Mouse (Mus musculus) lung, embryonic 16.5 days (tissue): ENCODE data around the gene Pgam2. TPM values are rescaled to one million over a fixed set of nuclear protein-coding genes. Genes with fewer than 3 reads are reported as not detected.
"Not testable (repeated sequence)": the region's sequence is repeated elsewhere in the genome, so short reads cannot be mapped to it uniquely, and the experiment has no call there.

Source experiments
- ATAC-seq: fragments of 200-750 bp; cut with Nextera tagmentation; 2 replicates; pipeline ENCODE4 v1.8.0; 2017; ENCODE audit warnings: low read depth, mild to moderate bottlenecking, moderate library complexity
- H3K27ac ChIP-seq: fragments of 300-500 bp; sonication (generic); 2 replicates; pipeline ENCODE4 v1.5.1; 2014; ENCODE audit warnings: mild to moderate bottlenecking, control low read depth, low read length
- H3K27me3 ChIP-seq: fragments of 300-500 bp; sonication (generic); 2 replicates; pipeline ENCODE4 v1.6.1; 2014; ENCODE audit warnings: low read depth, low read length, mixed read lengths; ENCODE audit not compliant: control insufficient read depth, insufficient read depth
- H3K36me3 ChIP-seq: fragments of 300-500 bp; sonication (generic); 2 replicates; pipeline ENCODE4 v1.6.1; 2014; ENCODE audit warnings: low read length; ENCODE audit not compliant: control insufficient read depth, insufficient read depth
- H3K4me1 ChIP-seq: fragments of 300-500 bp; sonication (generic); replicated peaks from 2 replicates; pipeline ENCODE4 v1.6.1; 2014; ENCODE audit warnings: low read length, mixed read lengths; ENCODE audit not compliant: control insufficient read depth, insufficient read depth
- H3K4me2 ChIP-seq: fragments of 300-500 bp; sonication (generic); 2 replicates; pipeline ENCODE4 v1.6.1; 2014; ENCODE audit warnings: low read depth, low read length, control low read depth
- H3K4me3 ChIP-seq: fragments of 300-500 bp; sonication (generic); 2 replicates; pipeline ENCODE4 v1.5.1; 2014; ENCODE audit warnings: mild to moderate bottlenecking, low read length, control low read depth
- H3K9ac ChIP-seq: fragments of 300-500 bp; sonication (generic); 2 replicates; pipeline ENCODE4 v1.6.1; 2014; ENCODE audit warnings: low read length, control low read depth
- H3K9me3 ChIP-seq: fragments of 300-500 bp; sonication (generic); 2 replicates; pipeline ENCODE4 v1.6.1; 2016; ENCODE audit warnings: low read length; ENCODE audit not compliant: control insufficient read depth
- WGBS: fragments of 180-500 bp; shearing (Covaris S2); extraction: QIAGEN DNeasy Blood & Tissue Kit; methylation state at CpG from one replicate; pipeline ENCODE4 v1.1.7; 2014; 5-methylcytosine and 5-hydroxymethylcytosine counted together
- polyA plus RNA-seq: library from polyadenylated mRNA; unstranded; fragments of >200 nt; fragmentation: Nextera tagmentation; extraction: Ambion mirVana; gene quantifications from 2 replicates; pipeline ENCODE4 v1.2.1, GENCODE M21; 2015

Gene Pgam2
- polyA plus RNA-seq, 1 experiment from 2014 or later: 46.8 TPM

DNA sequence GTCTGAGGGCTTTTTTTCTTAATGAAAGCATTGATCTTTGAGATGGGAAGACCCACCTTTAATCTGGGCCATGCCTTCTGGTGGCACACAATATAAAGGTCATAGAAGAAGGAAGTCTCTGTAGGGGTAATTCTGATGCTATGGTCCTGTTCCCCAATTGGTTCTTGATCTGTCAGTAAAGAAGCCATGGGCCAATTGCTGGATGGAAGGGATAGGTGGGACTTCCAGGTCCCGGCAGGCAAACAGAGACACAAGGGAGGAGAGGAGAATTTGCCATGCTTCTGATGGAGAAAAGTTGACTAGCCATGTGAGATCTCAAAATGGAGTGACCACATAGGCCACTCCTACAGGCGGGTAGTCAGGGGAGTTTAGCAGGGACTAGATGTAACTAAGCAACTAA lies 15.7 kb upstream of the Pgam2 start:
- no peaks in the 10 kb centered on the region for H3K9me3 ChIP-seq
- H3K27ac ChIP-seq: no peak overlapping the region
- H3K4me2 ChIP-seq: no peak overlapping the region
- H3K4me1 ChIP-seq: no peaks in the 10 kb centered on the region
- no peaks in the 10 kb centered on the region for H3K27me3 ChIP-seq
- H3K9ac ChIP-seq: no peak overlapping the region
- 63% methylated on average over 2 of the region's 2 CpGs for WGBS
- ATAC-seq: no peak
- no peaks in the 10 kb centered on the region for H3K36me3 ChIP-seq
- no peak overlapping the region for H3K4me3 ChIP-seq

DNA sequence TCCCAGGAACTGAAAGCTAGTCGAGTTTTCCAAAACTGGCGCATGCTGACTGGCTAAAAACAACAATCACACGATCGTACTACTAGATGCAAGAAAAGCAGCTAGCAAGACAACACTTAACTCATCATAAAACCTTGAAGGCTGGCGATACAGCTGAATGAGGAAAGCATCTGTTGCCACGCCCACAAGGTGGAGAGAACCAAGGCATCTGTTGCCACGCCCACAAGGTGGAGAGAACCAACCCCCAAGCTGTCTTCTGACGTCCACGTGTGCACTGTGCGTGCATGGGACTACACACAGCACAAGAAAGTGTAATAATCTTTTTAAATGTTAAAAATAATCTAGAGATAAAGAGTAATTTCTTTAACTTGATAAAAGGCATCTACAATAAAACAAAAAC lies 9.8 kb upstream of the Pgam2 start:
- no peaks in the 10 kb centered on the region for H3K36me3 ChIP-seq
- H3K27ac ChIP-seq: no peak overlapping the region
- 72% methylated on average over 10 of the region's 10 CpGs for WGBS
- no peak overlapping the region for H3K9ac ChIP-seq
- H3K4me3 ChIP-seq: no peak overlapping the region
- H3K4me2 ChIP-seq: no peak overlapping the region
- no peak for ATAC-seq
- no peaks in the 10 kb centered on the region for H3K4me1 ChIP-seq
- H3K27me3 ChIP-seq: no peaks in the 10 kb centered on the region
- no peaks in the 10 kb centered on the region for H3K9me3 ChIP-seq

DNA sequence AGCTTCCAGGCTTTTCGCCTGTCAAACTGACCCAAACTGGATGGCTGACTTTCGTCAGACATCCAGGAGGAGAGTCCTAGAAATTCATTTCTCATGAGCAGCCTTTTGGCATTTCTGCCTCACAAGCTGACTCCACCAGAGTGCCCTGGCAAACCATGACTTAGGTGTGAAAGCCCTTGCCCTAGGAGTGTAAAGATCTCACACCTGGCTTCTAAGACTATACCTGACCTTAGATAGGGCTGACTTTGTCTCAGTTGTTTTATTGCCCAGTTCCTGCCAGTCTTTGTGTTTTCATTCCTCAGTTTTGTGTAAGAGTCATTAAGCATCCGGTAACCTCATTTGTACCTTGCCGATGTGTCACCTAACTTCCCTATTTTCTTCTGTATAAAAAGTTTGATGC lies 6.0 kb upstream of the Pgam2 start:
- H3K27me3 ChIP-seq, H3K9ac ChIP-seq, H3K9me3 ChIP-seq, H3K4me2 ChIP-seq, H3K4me3 ChIP-seq, H3K4me1 ChIP-seq, H3K36me3 ChIP-seq, H3K27ac ChIP-seq, ATAC-seq: not testable (repeated sequence)
- 88% methylated on average over 4 of the region's 4 CpGs for WGBS

DNA sequence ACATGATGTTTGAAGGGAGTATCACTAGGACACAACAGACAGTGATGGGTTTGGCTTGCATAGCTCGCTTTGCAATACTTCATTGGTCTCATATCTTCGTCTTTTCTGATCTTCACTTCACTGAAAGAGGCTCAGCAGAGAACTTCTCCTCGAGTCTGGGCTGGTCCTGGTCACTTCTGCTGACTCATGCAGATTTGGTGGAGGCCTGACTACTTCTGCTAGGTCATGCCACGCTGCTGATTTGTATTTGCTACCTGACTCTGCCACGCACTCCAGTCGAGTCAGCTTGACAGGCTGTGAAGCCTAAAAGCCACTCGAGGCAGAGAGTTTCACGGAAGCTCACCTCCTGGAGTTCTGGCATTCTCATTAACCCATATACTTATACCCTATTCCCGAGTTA lies 4.4 kb upstream of the Pgam2 start:
- peaks cover 8% of the 10 kb centered on the region for H3K4me1 ChIP-seq
- H3K27ac ChIP-seq: no peak overlapping the region

DNA sequence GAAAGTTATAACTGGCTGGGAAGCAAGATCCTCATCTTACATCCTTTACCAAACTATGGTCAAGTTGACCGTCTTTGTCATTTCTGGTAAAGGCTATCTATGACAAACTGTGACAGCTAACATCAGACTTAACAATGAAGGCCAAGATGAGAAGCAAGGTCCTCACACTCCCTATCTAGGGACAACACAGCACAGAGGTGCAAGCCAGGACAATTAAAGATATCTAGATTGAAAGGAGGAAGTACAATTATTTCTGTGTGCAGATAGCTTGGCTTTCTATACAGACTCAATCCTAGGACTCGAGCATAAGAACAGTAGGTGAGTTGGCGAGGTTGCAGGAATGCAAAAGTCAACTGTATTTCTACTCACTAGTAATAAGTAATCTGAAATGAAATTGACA lies 2.2 kb upstream of the Pgam2 start:
- Histone ChIP-seq H3K4me3 (no peak overlapping the region), H3K4me2 (no peak overlapping the region), H3K9me3 (no peaks in the 10 kb centered on the region), H3K4me1 (peaks cover 14% of the 10 kb centered on the region), H3K27me3 (no peaks in the 10 kb centered on the region), H3K27ac (no peak overlapping the region), H3K9ac (no peak overlapping the region), H3K36me3 (no peaks in the 10 kb centered on the region; the same call in 1 of the 2 replicates)
- 78% methylated on average over 3 of the region's 3 CpGs for WGBS
- no peak for ATAC-seq

More for the DNA sequence above, 4.4 kb upstream of the Pgam2 start:
- H3K4me2 ChIP-seq: no peak overlapping the region
- H3K36me3 ChIP-seq: no peaks in the 10 kb centered on the region
- ATAC-seq: no peak
- no peaks in the 10 kb centered on the region for H3K27me3 ChIP-seq
- no peak overlapping the region for H3K4me3 ChIP-seq
- no peak overlapping the region for H3K9ac ChIP-seq
- no peaks in the 10 kb centered on the region for H3K9me3 ChIP-seq
- WGBS: 79% methylated on average over 9 of the region's 9 CpGs

DNA sequence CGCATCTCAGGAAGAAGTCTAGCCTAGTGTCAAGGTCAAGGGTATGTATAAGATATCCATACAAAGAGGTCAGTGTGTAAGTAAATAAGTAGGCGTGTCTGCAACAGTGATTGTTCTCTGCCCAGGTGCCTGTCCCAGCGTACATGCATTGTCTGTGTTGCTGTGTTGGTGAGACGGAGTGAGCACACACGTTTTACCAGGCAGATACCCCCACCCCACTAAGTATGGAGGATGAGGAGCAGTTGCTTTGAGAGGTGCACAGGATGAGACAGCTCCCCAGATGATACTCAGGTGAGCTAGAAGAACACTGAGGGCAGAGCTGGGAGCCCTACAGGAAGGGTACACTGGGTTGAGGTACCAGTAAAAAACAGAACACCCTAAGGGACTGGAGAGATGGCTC lies 641 bp upstream of the Pgam2 start:
- Histone ChIP-seq H3K4me2 (no peak overlapping the region), H3K27ac (no peak overlapping the region)
- 54% methylated on average over 5 of the region's 5 CpGs for WGBS

DNA sequence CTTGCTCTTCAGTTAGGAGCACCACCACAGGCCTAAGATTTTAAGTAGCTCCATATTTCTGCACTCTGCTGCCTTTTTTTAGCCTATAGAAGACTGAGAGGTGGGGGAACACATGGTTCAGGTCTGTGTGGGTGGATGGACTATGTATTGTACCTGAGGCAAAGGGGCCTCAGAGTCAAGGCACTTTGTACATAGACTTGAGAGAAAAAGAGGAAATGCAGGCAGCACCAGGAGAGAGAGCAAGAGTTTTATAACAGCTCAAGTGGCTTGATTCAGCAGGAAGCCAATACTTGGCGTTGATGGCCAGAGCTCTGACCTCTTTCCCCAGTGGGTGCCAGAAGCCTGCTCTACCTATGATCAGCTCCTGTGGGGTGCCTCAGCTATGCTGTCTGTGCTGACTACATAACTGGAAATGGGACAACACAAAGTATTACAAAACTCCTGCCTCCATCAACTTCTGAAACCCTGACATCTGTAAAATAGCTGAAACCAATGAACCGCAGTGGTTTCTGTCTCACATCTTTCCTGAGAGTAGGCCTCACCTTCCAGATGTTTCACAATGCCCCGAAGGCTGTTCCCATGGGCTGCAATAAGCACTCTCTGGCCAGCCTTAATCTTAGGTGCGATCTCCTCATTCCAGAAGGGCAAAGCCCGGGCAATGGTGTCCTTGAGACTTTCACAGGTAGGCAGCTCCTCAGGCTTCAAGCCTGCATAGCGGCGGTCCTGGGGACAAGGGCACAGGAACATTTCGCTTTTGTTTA lies 896 bp downstream of the Pgam2 start:
- peak overlapping the region; percentile 18; the same call in 1 of the 2 replicates for H3K27ac ChIP-seq
- H3K9me3 ChIP-seq: no peaks in the 10 kb centered on the region
- H3K9ac ChIP-seq: no peak overlapping the region; the same call in 1 of the 2 replicates
- H3K27me3 ChIP-seq: no peaks in the 10 kb centered on the region
- H3K36me3 ChIP-seq: peaks cover 13% of the 10 kb centered on the region
- no peak overlapping the region for H3K4me2 ChIP-seq
- peak; percentile 11; the same call in 1 of the 2 replicates for ATAC-seq
- 54% methylated on average over 8 of the region's 8 CpGs for WGBS
- peaks cover 19% of the 10 kb centered on the region for H3K4me1 ChIP-seq
- H3K4me3 ChIP-seq: no peak overlapping the region

More for the DNA sequence above, 641 bp upstream of the Pgam2 start:
- Histone ChIP-seq H3K9me3 (no peaks in the 10 kb centered on the region), H3K4me3 (no peak overlapping the region), H3K9ac (no peak overlapping the region), H3K27me3 (no peaks in the 10 kb centered on the region), H3K36me3 (no peaks in the 10 kb centered on the region; the same call in none of the 2 replicates), H3K4me1 (peaks cover 19% of the 10 kb centered on the region)
- no peak for ATAC-seq

DNA sequence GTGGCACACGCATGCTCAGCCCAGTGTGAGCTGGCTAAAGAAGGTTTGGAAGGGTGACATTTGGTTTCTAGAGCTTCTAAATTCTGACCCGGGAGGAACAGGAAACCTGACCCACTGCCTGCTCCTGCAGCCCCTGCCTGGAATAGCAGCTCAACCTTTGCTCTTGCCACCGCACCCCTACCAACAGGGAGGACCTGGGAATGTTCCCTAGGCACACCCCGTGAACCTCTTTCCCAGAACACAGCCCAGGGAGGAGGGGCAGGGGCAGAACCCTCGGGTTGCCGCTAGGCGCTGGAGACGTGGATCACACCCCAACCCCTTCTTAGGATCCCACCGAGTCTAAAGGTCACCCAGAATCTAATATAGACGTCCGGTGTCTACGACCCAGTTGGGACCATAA lies 1.5 kb downstream of the Pgam2 start:
- no peaks in the 10 kb centered on the region for H3K9me3 ChIP-seq
- H3K36me3 ChIP-seq: peaks cover 19% of the 10 kb centered on the region
- no peak for ATAC-seq
- peaks cover 19% of the 10 kb centered on the region for H3K4me1 ChIP-seq
- H3K4me3 ChIP-seq: no peak overlapping the region
- WGBS: 58% methylated on average over 12 of the region's 12 CpGs
- no peaks in the 10 kb centered on the region for H3K27me3 ChIP-seq
- H3K9ac ChIP-seq: no peak overlapping the region
- no peak overlapping the region for H3K4me2 ChIP-seq
- H3K27ac ChIP-seq: peak overlapping the region; percentile 18; the same call in 1 of the 2 replicates

DNA sequence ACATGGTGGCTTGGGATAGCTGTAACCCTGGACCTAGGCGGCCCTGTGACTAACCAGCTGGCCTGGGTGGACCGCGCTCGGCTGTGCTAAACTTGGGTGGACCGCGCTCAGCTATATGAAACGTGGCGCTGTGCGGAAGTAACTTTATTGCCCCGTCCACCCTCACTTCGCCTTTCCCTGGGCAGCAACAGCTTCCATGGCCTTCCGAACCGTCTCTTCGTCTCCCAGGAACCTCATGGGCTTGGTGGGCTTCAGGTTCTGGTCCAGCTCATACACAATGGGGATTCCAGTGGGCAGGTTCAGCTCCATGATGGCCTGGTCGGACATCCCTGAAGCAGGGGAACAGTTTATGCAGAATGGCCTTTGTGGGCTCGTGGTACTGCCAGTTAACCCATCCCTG lies 2.0 kb downstream of the Pgam2 start:
- no peak overlapping the region for H3K4me3 ChIP-seq
- peaks cover 19% of the 10 kb centered on the region for H3K4me1 ChIP-seq
- no peaks in the 10 kb centered on the region for H3K27me3 ChIP-seq
- WGBS: 94% methylated on average over 16 of the region's 16 CpGs
- H3K9me3 ChIP-seq: no peaks in the 10 kb centered on the region
- no peak overlapping the region for H3K4me2 ChIP-seq
- H3K27ac ChIP-seq: no peak overlapping the region
- H3K9ac ChIP-seq: no peak overlapping the region
- H3K36me3 ChIP-seq: peaks cover 24% of the 10 kb centered on the region
- ATAC-seq: no peak
